Mouse (Mus musculus): Measurements from ENCODE around the gene Ncor2.
"Not testable (repeated sequence)": the region's sequence is repeated elsewhere in the genome, so short reads cannot be mapped to it uniquely, and the experiment has no call there.

Ncor2 gene

DNA sequence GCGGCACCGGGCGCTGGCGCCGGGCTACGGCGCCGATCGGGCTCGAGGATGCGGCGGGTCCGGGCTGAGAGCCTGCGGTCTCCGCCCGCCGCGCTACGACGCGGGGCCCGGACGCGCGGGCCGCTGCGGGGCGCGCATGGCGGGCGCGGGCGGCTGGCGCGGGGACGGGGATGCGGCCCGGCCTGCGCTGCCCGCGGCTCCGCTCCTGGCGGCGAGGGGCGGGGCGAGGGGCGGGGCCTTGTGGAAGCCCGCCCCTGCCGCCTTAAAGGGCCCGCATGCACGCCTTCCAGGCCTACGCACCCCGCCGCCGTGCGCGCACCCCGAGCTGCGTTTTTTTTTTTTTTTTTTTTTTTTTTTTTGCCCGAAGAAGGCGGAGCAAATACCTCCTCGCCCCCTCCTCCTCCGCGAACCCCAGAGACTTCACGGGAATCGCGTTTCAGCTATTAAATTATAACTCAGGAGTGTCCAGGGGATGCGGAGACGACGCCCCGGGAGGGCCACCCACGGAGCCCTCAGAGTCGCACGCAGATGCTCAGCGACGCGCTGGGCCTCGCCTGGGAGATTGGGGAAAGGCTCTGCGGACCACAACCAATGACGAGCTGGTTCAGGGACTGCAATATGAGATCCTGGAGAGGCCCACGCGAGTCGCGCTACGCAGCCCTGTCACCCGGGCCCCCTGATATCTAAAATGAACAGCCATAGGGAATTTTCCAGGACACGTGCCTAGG is at the start of gene Ncor2:
TSS of gene Ncor2 (minus strand) at position 213 of the 728 bp plus-strand sequence.
- DNase-seq (ENCODE audit: low read depth): peak; percentile 46

DNA sequence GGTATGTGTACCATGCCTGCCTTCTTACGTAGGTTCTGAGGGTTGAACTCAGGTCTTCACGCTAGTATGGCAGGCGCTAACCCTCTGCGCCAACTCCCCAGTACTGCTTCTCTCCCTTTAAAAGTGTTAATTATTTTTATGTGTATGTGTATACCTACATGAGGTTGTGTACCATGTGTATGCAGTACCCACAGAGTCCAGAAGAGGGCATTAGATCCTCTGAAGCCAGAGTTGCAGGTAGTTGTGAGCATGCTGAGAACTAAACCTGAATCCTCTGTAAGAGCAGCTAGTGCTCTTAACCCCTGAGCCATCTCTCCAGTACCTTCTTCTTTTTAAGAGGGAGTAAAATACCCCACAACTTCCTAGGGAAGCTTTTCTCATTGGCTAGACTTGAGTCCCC is 48.7 kb upstream of the Ncor2 start:
- no peak for DNase-seq (ENCODE audit: low read depth)

DNA sequence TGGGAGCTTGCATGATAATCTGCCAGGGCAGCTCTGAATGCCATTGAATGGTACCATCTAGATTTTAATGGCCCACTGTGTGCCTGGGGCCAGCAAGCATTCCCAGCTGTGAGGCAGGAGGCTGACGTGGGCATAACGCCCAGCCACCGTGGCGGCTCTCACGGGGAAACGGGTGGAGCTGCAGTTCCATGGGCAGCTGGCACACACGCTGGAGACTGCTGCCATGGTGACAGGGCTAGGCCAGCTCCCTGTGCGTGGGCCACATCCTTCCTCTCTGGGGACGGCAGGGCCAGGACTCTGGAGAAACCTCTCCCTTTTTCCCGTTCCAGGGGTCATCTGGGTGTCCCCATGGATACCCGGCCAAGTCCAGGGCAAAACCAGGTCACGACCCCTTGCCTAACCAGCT is 47.2 kb upstream of the Ncor2 start:
- no peak for DNase-seq (ENCODE audit: low read depth)

DNA sequence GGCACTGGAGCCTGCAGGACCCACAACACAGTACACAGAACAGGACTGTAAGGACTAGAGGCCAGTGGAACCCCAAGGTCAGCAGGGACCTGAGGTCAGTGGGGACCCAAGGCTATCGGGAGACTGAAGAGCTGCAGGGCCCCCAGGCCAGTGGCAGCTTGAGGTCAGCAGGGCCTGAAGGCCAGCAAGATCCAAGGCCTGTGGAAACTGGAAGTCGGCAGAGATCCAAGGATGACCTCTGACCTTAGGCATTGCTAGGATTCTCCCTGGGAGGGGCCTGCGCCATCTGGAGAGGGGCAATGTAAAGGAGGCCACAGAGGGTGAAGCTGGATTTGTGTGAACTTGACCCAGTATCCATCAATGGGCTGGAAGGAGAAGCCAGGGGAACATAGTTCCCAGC is 45.9 kb upstream of the Ncor2 start:
- no peak for DNase-seq (ENCODE audit: low read depth)

DNA sequence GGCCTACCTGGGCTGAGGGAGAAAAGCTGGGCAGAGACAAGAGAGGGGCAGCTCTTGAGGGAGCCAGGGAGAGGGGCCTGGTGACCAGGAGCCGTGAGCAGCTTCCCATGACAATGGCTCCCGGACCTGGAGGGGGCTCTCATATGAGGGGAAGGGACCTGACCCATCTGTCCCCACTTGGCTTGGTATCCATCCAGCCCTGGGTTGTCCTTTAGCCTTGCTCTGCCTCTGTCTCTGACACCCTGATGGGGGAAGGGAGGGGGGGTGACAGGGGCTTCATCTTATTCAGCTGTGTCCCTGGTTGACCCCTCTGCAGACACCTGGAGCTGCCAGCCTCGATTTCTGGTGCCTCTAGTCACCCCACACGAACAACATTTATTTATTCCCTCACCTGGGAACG is 44.9 kb upstream of the Ncor2 start:
- DNase-seq (ENCODE audit: low read depth): no peak

- no peak for DNase-seq (ENCODE audit: low read depth)
Observed at GRCm38 (mm10) chr5:125222706-125223105, 43.7 kb upstream of the Ncor2 start.

DNA sequence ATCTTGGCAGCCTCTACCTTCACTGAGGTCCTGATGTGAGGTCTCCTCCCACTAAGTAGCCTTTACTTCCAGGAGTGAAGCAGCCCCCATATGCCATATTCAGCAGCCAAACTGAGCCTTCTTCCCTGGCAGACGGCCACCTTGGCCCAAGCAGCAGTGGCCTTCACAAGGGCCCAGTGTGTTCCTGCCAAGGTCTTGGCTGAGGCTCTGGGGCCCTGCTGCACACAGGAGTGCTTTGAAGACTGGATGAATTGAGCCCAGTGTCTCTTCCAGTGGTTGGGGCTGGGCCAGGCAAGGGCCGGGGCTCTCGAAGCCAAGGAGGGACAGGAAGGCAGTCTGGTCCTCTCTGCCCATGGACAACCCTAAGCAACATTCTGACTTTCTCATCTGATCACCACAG is 42.8 kb upstream of the Ncor2 start:
- DNase-seq (ENCODE audit: low read depth): no peak

GRCm38 (mm10) chr5:125217426-125218170 is 38.6 kb upstream of the Ncor2 start:
- DNase-seq (ENCODE audit: low read depth): no peak

GRCm38 (mm10) chr5:125215930-125216459 is 37.0 kb upstream of the Ncor2 start:
- DNase-seq (ENCODE audit: low read depth): no peak

- DNase-seq (ENCODE audit: low read depth): no peak
Observed at GRCm38 (mm10) chr5:125215346-125215929, 36.4 kb upstream of the Ncor2 start.

DNA sequence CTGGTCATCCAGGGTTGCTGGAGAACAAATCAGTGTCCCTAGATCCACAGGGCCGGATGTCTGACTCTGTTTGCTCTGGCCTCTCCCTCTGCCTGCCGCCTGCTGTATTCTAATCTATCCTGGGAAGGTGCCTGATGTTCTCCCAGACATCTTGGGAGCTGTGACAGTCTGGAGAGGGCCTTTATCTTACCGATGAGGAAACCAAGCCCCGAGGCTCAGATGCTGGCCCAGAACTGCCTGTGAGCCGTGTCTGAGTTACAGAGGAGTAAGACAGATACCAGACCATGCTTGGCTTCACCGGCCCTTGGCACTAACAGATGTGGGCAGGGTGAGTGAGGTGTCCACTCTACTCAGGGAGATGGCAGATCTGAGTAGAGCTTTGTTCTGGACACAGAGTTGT is 35.0 kb upstream of the Ncor2 start:
- no peak for DNase-seq (ENCODE audit: low read depth)

- DNase-seq (ENCODE audit: low read depth): not testable (repeated sequence)
Observed at GRCm38 (mm10) chr5:125204910-125205309, 25.9 kb upstream of the Ncor2 start.

GRCm38 (mm10) chr5:125204199-125204815 is 25.3 kb upstream of the Ncor2 start:
- DNase-seq (ENCODE audit: low read depth): no peak

DNA sequence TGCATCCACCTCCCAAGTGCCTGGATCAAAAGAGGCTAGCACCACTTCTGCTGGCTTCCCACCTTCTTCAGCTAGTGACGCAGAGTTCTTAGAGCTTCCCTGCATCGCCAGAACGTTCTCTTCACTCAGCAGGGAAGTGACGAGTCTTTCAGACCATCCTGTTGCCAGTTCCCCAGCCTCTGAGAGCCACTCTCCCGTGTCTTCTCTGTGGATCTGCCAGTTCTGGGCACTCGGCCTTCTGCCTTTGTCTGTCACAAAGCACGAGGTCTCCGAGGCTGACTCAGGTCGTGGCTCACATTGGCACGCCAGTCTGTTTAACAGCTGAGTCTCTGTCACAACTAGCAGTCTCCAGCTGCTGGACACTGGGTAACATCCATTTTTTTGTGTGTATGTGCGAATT is 24.7 kb upstream of the Ncor2 start:
- DNase-seq (ENCODE audit: low read depth): no peak

DNA sequence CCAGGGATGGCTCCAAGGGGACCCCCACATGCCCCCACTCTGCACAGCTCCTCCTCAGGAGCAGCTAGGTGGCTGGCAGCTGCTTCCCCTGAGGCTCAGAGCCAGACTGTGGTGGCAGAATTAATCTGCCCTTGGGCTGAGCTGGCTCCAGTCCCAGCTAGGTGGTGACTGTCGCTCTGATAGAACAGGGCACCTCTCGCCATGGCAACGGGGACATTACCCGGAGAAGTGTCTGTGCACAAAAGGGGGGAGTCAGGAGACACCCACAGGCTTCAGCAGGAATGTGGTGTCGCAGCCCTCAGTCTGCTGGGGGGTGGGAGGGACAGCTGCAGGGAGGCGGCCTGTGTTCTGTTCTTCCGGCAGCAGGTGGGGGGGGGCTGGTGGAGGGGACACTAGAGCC is 24.1 kb upstream of the Ncor2 start:
- DNase-seq (ENCODE audit: low read depth): no peak

GRCm38 (mm10) chr5:125202100-125202499 is 23.1 kb upstream of the Ncor2 start:
- DNase-seq (ENCODE audit: low read depth): no peak

- DNase-seq (ENCODE audit: low read depth): no peak
Observed at GRCm38 (mm10) chr5:125199086-125199485, 20.1 kb upstream of the Ncor2 start.

DNA sequence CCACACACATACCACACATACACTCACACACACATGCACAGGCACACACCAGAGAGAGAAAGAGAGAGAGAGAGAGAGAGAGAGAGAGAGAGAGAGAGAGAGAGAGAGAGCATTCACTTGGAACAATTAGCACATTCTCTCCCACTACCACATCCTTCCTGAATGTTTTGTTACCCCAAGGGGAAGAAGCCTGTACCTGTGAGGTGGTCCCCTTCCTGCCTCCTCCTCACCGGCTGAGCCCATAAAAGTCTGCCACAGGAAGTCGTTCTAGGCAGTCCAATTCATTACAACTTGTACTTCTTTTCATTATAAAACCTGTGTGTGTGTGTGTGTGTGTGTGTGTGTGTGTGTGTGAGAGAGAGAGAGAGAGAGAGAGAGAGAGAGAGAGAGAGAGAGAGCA is 18.3 kb upstream of the Ncor2 start:
- DNase-seq (ENCODE audit: low read depth): not testable (repeated sequence)

GRCm38 (mm10) chr5:125196054-125196453 is 17.0 kb upstream of the Ncor2 start:
- no peak for DNase-seq (ENCODE audit: low read depth)

DNA sequence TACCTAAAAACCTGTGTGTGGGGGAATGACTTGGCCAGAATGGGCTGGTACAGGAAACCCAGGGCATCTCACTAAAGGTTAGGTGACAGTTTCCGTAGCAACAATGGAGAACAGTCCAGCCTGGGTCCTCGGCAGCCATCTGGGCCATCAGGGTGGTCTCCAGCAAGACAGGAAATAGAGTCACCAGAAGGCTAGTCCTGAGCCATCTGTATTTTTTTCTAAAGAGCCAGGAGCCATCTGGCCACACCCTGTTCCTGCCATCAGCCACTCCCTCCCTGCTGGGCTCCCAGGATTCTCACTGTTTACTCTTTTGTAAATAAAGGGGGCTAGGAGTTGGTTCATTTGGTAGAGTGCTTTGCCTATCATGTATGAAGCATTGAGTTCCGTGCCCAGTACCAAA is 16.1 kb upstream of the Ncor2 start:
- DNase-seq (ENCODE audit: low read depth): no peak

DNA sequence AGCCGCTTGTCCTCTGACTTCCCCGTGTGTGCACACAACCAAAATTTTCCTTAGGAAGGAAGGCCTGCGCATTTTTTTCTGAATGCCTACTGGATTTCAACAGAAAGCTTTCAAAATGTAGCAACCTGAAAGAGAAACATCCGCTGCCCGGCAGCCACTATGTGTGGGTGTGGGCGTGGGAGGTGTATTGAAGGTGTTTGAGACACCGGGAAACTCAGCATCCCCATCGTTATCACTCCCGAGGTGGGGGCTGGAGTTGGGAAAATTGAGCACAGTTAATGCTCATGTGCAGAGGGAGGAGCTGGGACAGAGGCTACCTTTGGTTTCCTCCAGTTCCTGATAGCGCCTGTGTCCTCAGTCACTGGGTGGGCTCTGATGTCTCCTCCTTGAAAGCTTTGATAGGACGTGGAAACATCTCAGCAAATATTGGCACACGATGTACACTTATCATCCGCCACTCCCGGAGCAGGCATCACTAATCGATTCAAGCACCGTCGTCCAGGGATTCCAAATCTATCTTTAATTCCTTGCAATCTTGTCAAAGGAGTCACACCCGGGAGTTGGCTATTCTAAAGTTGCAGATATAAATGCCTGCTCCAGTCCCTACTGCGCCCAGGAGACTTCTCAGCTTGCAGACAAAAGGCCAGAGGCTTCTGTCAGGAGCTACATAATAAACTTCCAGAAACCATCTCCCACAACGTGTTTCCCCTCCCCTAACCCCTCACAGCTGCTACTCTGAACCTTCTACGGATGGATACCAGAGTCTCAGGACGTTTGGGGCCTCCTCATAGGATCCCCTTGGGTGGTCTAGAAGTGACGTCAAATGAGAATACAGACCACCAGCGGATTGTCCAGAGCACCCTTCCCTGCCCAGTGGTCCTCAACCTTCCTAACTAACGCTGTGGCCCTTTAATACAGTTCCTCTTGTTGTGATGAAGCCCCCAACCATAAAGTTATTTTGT is 14.7 kb upstream of the Ncor2 start:
- DNase-seq (ENCODE audit: low read depth): no peak
